Mouse (Mus musculus) heart, adult 8-10 months (tissue): ENCODE measurements around the gene Luzp2. TPM values are rescaled to one million over a fixed set of nuclear protein-coding genes. Genes with fewer than 3 reads are reported as not detected.
"Not testable (repeated sequence)": the region's sequence is repeated elsewhere in the genome, so short reads cannot be mapped to it uniquely, and the experiment has no call there.

Source experiments
- DNase-seq: peaks from one replicate; pipeline ENCODE4 v3.0.0; 2022; ENCODE audit warnings: low spot score
- total RNA-seq, 4 experiments: library from RNA; stranded (reverse); gene quantifications; 2 replicates each; pipeline ENCODE4 v1.2.4; 2022

The Luzp2 gene
- total RNA-seq, 4 experiments from 2014 or later: 0.05 to 0.16 (median 0.12) TPM

GRCm38 (mm10) chr7:55000397-55000796 lies 165.1 kb downstream of the Luzp2 start:
- DNase-seq: no peak

GRCm38 (mm10) chr7:55009173-55009771 lies 174.0 kb downstream of the Luzp2 start:
- DNase-seq: no peak

- DNase-seq: not testable (repeated sequence)
These were observed 298.6 kb downstream of the Luzp2 start for GRCm38 (mm10) chr7:55133850-55134249.

GRCm38 (mm10) chr7:55188927-55189326 lies 353.6 kb downstream of the Luzp2 start:
- DNase-seq: no peak

GRCm38 (mm10) chr7:55189496-55189895 lies 354.2 kb downstream of the Luzp2 start:
- DNase-seq: no peak

- DNase-seq: no peak
These were observed 355.4 kb downstream of the Luzp2 start for GRCm38 (mm10) chr7:55190655-55191054.

GRCm38 (mm10) chr7:55198806-55199205 lies 363.5 kb downstream of the Luzp2 start:
- DNase-seq: no peak

- DNase-seq: no peak
These were observed 387.7 kb downstream of the Luzp2 start for GRCm38 (mm10) chr7:55222997-55223396.

- DNase-seq: no peak
These were observed 394.1 kb downstream of the Luzp2 start for GRCm38 (mm10) chr7:55229407-55229806.
